Mouse (Mus musculus) frontal cortex, postnatal 14 days (tissue): Measurements from ENCODE around the gene Olfr97.
A peak's percentile ranks its signal among the peaks of the same experiment; 100 is the strongest.

Experiments used
- DNase-seq, 2 experiments: peaks; one replicate each; pipeline ENCODE4 v3.0.0; 2022; ENCODE audit warnings: low spot score in 2 of 2

Olfr97 gene

GRCm38 (mm10) chr17:37194782-37195181, 42.3 kb downstream of the Olfr97 start:
- no peak for DNase-seq

- DNase-seq = no peak
Observed at GRCm38 (mm10) chr17:37193656-37194055, 43.5 kb downstream of the Olfr97 start, which contains the start of gene Ubd. Ubd (plus strand) TSS chr17:37193892.

- DNase-seq = no peak
Observed at GRCm38 (mm10) chr17:37193032-37193431, 44.1 kb downstream of the Olfr97 start.

GRCm38 (mm10) chr17:37190711-37191110, 46.4 kb downstream of the Olfr97 start:
- DNase-seq = peak in 1 of 2 experiments; percentile 25

- DNase-seq = no peak
Observed at GRCm38 (mm10) chr17:37185474-37185873, 51.7 kb downstream of the Olfr97 start.
